8 mouse cellular contexts compared by ENCODE assay signal in the genomic region with DNA sequence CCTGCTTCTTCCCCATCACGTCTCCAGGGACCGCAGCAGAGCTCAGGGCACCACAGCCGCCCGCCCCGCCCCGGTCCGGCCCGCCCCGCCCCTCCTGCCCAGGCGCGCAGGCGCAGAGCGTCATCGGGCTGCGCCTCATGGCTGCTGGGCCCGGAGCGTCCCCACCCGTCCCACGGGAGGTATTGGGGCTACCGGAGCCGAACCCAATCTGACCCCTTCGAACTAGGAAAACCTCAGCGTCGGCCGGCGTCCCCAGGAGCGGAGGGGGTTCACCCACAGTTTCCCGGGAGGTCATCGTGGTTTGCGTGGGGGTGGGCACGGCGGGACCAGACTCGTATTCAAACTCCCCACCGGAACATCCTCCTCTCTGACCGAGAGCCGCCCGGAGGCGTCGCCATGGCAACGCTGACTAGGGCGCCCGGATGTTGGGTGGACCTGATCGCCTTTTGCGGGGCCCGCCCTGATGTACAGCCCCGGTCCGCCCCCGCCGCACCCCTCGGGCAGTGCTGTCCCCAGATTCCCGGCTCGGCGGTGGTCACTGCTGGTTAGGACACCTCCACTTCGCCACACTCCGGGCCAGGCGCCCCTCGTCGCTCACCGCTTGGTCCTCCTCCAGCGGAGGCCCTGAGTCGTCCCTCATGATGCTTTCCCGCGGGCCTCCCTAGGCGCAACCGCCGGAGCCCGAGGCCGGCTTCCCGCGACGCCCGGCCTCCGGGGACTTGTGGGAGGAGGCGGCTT. TPM values are rescaled to one million over a fixed set of nuclear protein-coding genes. Genes with fewer than 3 reads are reported as not detected.
DNase-seq lines count a peak whose midpoint lies in the region; ATAC-seq and TF ChIP-seq lines count a peak whose summit lies in the region.

A gene (minus strand): TSS at position 689 of the 738 bp plus-strand sequence.

- peaks cover 19% of the 10 kb centered on the region for H3K4me1 ChIP-seq in erythroblast, embryonic 14.5 days (ENCODE audit: control insufficient read depth)
- peaks cover 12% of the 10 kb centered on the region for H3K4me1 ChIP-seq in heart, embryonic 13.5 days
- H3K4me1 ChIP-seq in liver, embryonic 12.5 days, result peaks cover 12% of the 10 kb centered on the region
- no peaks in the 10 kb centered on the region for H3K4me1 ChIP-seq in stomach, embryonic 15.5 days

- under 1% methylated on average over 74 of the region's 74 CpGs for WGBS in heart, embryonic 13.5 days
- under 1% methylated on average over 71 of the region's 74 CpGs for WGBS in liver, embryonic 12.5 days (ENCODE audit: insufficient replicate concordance)
- WGBS in stomach, embryonic 15.5 days, result under 1% methylated on average over 72 of the region's 74 CpGs

- peak within 1 kb of the TSS; percentile 93 for H3ac ChIP-seq in C2C12 (ENCODE audit: control insufficient read depth, insufficient read length, low read depth)

- no peaks in the 10 kb centered on the region for H3K27me3 ChIP-seq in C2C12 (ENCODE audit: control insufficient read depth, insufficient read depth, insufficient read length)
- H3K27me3 ChIP-seq in erythroblast, embryonic 14.5 days (ENCODE audit: control insufficient read depth), result no peaks in the 10 kb centered on the region
- H3K27me3 ChIP-seq in heart, embryonic 13.5 days (replicated peaks), result no peaks in the 10 kb centered on the region
- no peaks in the 10 kb centered on the region for H3K27me3 ChIP-seq in liver, embryonic 12.5 days (replicated peaks)
- H3K27me3 ChIP-seq in stomach, embryonic 15.5 days (replicated peaks), result no peaks in the 10 kb centered on the region

- TF ChIP-seq CTCF in C2C12 (IDR thresholded peaks at IDR 0.05; ENCODE audit: control insufficient read depth, insufficient read depth, insufficient read length), result no peak
- no peak for TF ChIP-seq CTCF in brain, embryonic 14.5 days (IDR thresholded peaks at IDR 0.05; ENCODE audit: borderline replicate concordance, extremely low read depth, insufficient read depth, insufficient read length)

- no peaks in the 10 kb centered on the region for H3K79me2 ChIP-seq in C2C12 (ENCODE audit: control insufficient read depth, insufficient read depth)

- H3K9ac ChIP-seq in heart, embryonic 13.5 days, result peak within 1 kb of the TSS; percentile 86
- H3K9ac ChIP-seq in liver, embryonic 12.5 days, result peak within 1 kb of the TSS; percentile 76
- peak within 1 kb of the TSS; percentile 73 for H3K9ac ChIP-seq in stomach, embryonic 15.5 days

- H3K27ac ChIP-seq in heart, embryonic 13.5 days (replicated peaks), result peak within 1 kb of the TSS; percentile 69
- peak within 1 kb of the TSS; percentile 49 for H3K27ac ChIP-seq in liver, embryonic 12.5 days
- H3K27ac ChIP-seq in stomach, embryonic 15.5 days, result peak within 1 kb of the TSS; percentile 81

- H3K79me3 ChIP-seq in C2C12 (ENCODE audit: low read depth), result no peaks in the 10 kb centered on the region

- peaks cover 18% of the 10 kb centered on the region for H3K36me3 ChIP-seq in C2C12 (ENCODE audit: control insufficient read depth, insufficient read depth)
- H3K36me3 ChIP-seq in erythroblast, embryonic 14.5 days (ENCODE audit: control insufficient read depth), result no peaks in the 10 kb centered on the region; the same call in 1 of the 2 replicates
- H3K36me3 ChIP-seq in heart, embryonic 13.5 days, result peaks cover 5% of the 10 kb centered on the region; the same call in 1 of the 2 replicates
- H3K36me3 ChIP-seq in liver, embryonic 12.5 days, result no peaks in the 10 kb centered on the region
- H3K36me3 ChIP-seq in stomach, embryonic 15.5 days, result no peaks in the 10 kb centered on the region

- peak; percentile 92 for ATAC-seq in heart, embryonic 13.5 days (ENCODE audit: extremely low read depth, insufficient number of reproducible peaks, low FRiP score, low TSS enrichment)
- peak; percentile 96 for ATAC-seq in liver, embryonic 12.5 days
- peak; percentile 97 for ATAC-seq in stomach, embryonic 15.5 days (ENCODE audit: insufficient read depth, low FRiP score, low read depth)

- H3K4me2 ChIP-seq in heart, embryonic 13.5 days, result peak within 1 kb of the TSS; percentile 89
- peak within 1 kb of the TSS; percentile 93 for H3K4me2 ChIP-seq in liver, embryonic 12.5 days
- peak within 1 kb of the TSS; percentile 78 for H3K4me2 ChIP-seq in stomach, embryonic 15.5 days

- TF ChIP-seq POLR2A in brain, embryonic 14.5 days (IDR thresholded peaks at IDR 0.05; ENCODE audit: borderline replicate concordance, extremely low read depth, insufficient read depth, insufficient read length, poor library complexity, severe bottlenecking), result peak; percentile 50; the same call in 1 of the 2 replicates

- no peaks in the 10 kb centered on the region for H3K9me3 ChIP-seq in erythroblast, embryonic 14.5 days (ENCODE audit: control insufficient read depth, low read length)
- H3K9me3 ChIP-seq in heart, embryonic 13.5 days, result no peaks in the 10 kb centered on the region
- no peaks in the 10 kb centered on the region for H3K9me3 ChIP-seq in liver, embryonic 12.5 days (replicated peaks)
- H3K9me3 ChIP-seq in stomach, embryonic 15.5 days, result no peaks in the 10 kb centered on the region

- peak within 1 kb of the TSS; percentile 45 for H3K4me3 ChIP-seq in C2C12 (ENCODE audit: insufficient read depth, poor library complexity, severe bottlenecking)
- H3K4me3 ChIP-seq in erythroblast, embryonic 14.5 days (replicated peaks), result peak within 1 kb of the TSS; percentile 84
- peak within 1 kb of the TSS; percentile 71 for H3K4me3 ChIP-seq in heart, embryonic 13.5 days
- H3K4me3 ChIP-seq in liver, embryonic 12.5 days, result peak within 1 kb of the TSS; percentile 69
- peak within 1 kb of the TSS; percentile 77 for H3K4me3 ChIP-seq in stomach, embryonic 15.5 days (replicated peaks)

- peak; percentile 97 for DNase-seq in brain, embryonic 14.5 days (ENCODE audit: low read depth)
- peak; percentile 97 for DNase-seq in kidney, postnatal 10 days
- DNase-seq in natural killer cell, adult 2 months (ENCODE audit: low spot score in 2 of 2), result peak; percentile 87 to 89

TF ChIP-seq in C2C12, 6 proteins besides CTCF, POLR2A, EP300 and RAD21:
- TF ChIP-seq MYOD1 (IDR thresholded peaks at IDR 0.05; ENCODE audit: control insufficient read depth, insufficient read length, low read depth) (no peak), MAX (IDR thresholded peaks at IDR 0.05) (peak; percentile 38)
TF ChIP-seq in C2C12: peak in this region for 1.

RNA-seq across cellular contexts. Expression of the gene that starts here (rescaled TPM):
- 19.8 TPM for polyA plus RNA-seq in C2C12 (2012; fragmentation: generic; extraction: Trizol)
- polyA plus RNA-seq in brain, embryonic 14.5 days (2012; rRNA removed), result 30.8 and 34.0 TPM in 2 replicates
- 0.07 and 0.23 TPM in 2 replicates for polyA plus RNA-seq in erythroblast, embryonic 14.5 days (2012)
- polyA plus RNA-seq in heart, embryonic 13.5 days (2015; fragmentation: Nextera tagmentation; extraction: Ambion mirVana), result 14.1 and 15.9 TPM in 2 replicates
- 10.4 and 11.5 TPM in 2 replicates for polyA plus RNA-seq in liver, embryonic 12.5 days (2016; fragmentation: Nextera tagmentation; extraction: Ambion mirVana)
- polyA plus RNA-seq in stomach, embryonic 15.5 days (2015; fragmentation: Nextera tagmentation; extraction: Ambion mirVana), result 32.3 and 33.9 TPM in 2 replicates

Comparison
In these comparisons a context has a peak if more than half of its experiments do, and no peak if none do; other contexts are left out.
1. Peak in every context shown above with its lines: DNase-seq, ATAC-seq, H3K4me3 ChIP-seq and H3K27ac ChIP-seq.